Mouse (Mus musculus) ES-Bruce4 (cell line): ENCODE measurements around the gene Gmfg. TPM values are rescaled to one million over a fixed set of nuclear protein-coding genes. Genes with fewer than 3 reads are reported as not detected.

Experiments used
- H3K27ac ChIP-seq: 2 replicates; pipeline ENCODE4 v1.5.1; 2012; ENCODE audit warnings: low read length, inconsistent platforms; ENCODE audit not compliant: insufficient read depth
- H3K27me3 ChIP-seq: 2 replicates; pipeline ENCODE4 v1.6.1; 2012; ENCODE audit warnings: mild to moderate bottlenecking, low read length, inconsistent platforms; ENCODE audit not compliant: control insufficient read depth, poor library complexity, insufficient read depth, severe bottlenecking
- H3K36me3 ChIP-seq: 2 replicates; pipeline ENCODE4 v1.6.1; 2012; ENCODE audit warnings: inconsistent platforms, mild to moderate bottlenecking, low read length, moderate library complexity; ENCODE audit not compliant: control insufficient read depth, poor library complexity, insufficient read depth, severe bottlenecking
- H3K4me1 ChIP-seq: one replicate; pipeline ENCODE4 v1.8.1; 2011; ENCODE audit warnings: low read length; ENCODE audit not compliant: control insufficient read depth, insufficient read depth
- H3K4me3 ChIP-seq: 2 replicates; pipeline ENCODE4 v1.5.1; 2011; ENCODE audit warnings: low read depth, mild to moderate bottlenecking, low read length
- H3K9ac ChIP-seq: 2 replicates; pipeline ENCODE4 v1.6.1; 2012; ENCODE audit warnings: low read depth, mild to moderate bottlenecking, inconsistent platforms; ENCODE audit not compliant: poor library complexity, severe bottlenecking
- H3K9me3 ChIP-seq: replicated peaks from 2 replicates; pipeline ENCODE4 v1.6.1; 2012; ENCODE audit warnings: mild to moderate bottlenecking, low read length, inconsistent platforms; ENCODE audit not compliant: control insufficient read depth, poor library complexity, insufficient read depth, severe bottlenecking
- CTCF ChIP-seq: IDR thresholded peaks from one replicate; pipeline ENCODE4 v1.8.1; 2011; ENCODE audit warnings: low read depth, low read length
- EP300 ChIP-seq: IDR thresholded peaks from 2 replicates; pipeline ENCODE4 v1.6.1; 2011; ENCODE audit warnings: low read depth, low read length; ENCODE audit not compliant: insufficient read depth
- POLR2A ChIP-seq: IDR thresholded peaks from one replicate; pipeline ENCODE4 v1.8.1; 2011; ENCODE audit warnings: low read length; ENCODE audit not compliant: insufficient read depth
- polyA plus RNA-seq: library from polyadenylated mRNA; stranded (reverse); fragments of >200 nt; gene quantifications from 2 replicates; pipeline ENCODE4 v1.2.4, GENCODE M21; 2011; ENCODE audit warnings: low read depth; ENCODE audit not compliant: missing spikeins, insufficient read depth, insufficient read length

The Gmfg gene
- polyA plus RNA-seq, 1 experiment: 45.2 TPM

DNA sequence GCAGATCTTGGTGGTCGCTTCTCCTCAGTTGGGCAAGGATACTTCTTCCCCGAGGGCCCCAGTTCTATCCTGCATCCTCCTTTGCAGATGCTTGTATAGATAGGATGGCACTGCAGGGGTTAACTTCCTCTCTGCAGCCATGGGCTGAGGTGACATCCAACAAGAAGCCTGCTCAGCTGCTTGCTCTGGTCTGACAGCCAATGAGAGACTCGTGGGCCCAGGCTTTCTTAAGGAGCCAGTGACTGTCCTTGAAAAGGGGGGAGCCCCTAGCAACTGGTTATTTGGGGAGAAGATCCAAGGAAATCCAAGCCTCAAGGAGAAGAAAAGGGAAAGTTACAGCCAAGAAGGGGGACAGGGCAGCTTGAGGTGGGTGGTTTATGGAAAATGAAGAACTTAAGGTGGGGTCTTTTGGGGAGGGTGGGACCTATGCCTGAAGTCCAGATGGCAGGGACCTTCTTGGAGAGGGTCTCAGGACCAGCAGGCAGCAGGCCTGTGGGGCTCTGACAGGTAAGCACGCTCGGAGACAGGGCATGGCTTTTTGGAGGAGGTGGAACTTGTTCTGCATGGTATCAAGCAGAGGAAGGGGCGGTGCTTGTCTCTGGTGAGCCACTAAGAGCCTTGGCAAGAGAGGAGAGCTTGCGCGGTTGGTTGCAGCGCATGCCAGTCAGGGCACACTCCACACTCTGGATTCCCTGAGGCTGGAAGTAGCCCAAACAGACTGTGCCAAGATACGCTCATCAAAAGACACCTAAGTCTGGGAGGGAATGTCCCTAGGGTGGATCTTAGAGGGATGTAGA is 27.4 kb downstream of the Gmfg start:
- Histone ChIP-seq H3K9ac (no peak overlapping the region), H3K4me1 (no peaks in the 10 kb centered on the region), H3K4me3 (peak overlapping the region; percentile 27; the same call in 1 of the 2 replicates), H3K36me3 (peaks cover 9% of the 10 kb centered on the region), H3K9me3 (no peaks in the 10 kb centered on the region), H3K27me3 (no peaks in the 10 kb centered on the region), H3K27ac (no peak overlapping the region)
- no peak for TF ChIP-seq POLR2A
- TF ChIP-seq EP300: no peak
- no peak for TF ChIP-seq CTCF

DNA sequence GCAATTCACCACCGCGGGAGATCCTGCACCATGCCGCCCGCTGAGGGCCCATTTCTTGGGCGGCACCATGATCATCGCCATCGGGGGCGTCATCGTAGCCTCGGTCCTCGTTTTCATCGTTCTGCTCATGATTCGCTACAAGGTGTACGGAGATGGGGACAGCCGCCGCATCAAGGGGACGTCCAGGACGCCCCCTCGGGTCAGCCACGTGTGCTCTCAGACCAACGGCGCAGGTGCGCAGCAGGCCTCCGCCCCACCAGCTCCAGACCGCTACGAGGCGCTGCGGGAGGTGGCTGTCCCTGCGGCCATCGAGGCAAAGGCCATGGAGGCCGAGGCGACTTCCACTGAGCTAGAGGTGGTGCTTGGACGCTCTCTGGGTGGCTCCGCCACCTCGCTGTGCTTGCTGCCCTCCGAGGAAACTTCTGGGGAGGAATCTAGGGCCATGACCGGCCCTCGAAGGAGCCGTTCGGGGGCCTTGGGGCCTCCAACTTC is 29.5 kb downstream of the Gmfg start:
- peak; percentile 26 for TF ChIP-seq CTCF
- no peak for TF ChIP-seq EP300
- peak overlapping the region; percentile 74 for H3K4me3 ChIP-seq
- H3K4me1 ChIP-seq: no peaks in the 10 kb centered on the region
- H3K27me3 ChIP-seq: no peaks in the 10 kb centered on the region
- H3K36me3 ChIP-seq: no peaks in the 10 kb centered on the region
- no peaks in the 10 kb centered on the region for H3K9me3 ChIP-seq
- H3K27ac ChIP-seq: no peak overlapping the region
- H3K9ac ChIP-seq: peak overlapping the region; percentile 79

DNA sequence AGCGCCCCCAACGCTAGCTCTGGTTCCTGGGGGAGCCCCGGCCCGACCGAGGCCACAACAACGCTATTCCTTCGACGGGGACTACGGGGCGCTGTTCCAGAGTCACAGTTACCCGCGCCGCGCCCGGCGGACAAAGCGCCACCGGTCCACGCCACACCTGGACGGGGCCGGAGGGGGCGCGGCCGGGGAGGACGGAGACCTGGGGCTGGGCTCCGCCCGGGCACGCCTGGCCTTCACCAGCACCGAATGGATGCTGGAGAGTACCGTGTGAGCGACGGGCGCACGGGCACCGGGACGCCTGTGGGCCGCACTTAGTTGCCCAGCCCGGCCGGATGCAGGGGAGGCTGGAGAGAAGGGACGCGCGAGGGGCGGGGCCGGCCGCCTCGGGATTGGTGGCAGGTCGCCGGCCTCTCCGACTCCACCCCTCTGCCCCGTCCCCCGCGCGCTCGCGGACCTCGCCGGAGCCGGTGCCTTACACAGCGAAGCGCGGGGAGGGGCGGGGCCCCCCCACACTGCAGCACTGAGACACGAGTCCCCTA is 30.0 kb downstream of the Gmfg start:
- Histone ChIP-seq H3K36me3 (no peaks in the 10 kb centered on the region), H3K9me3 (no peaks in the 10 kb centered on the region), H3K9ac (peak overlapping the region; percentile 79), H3K4me1 (no peaks in the 10 kb centered on the region), H3K27me3 (no peaks in the 10 kb centered on the region), H3K27ac (no peak overlapping the region), H3K4me3 (peak overlapping the region; percentile 74)
- TF ChIP-seq CTCF: no peak
- TF ChIP-seq EP300: no peak
- TF ChIP-seq POLR2A: no peak

DNA sequence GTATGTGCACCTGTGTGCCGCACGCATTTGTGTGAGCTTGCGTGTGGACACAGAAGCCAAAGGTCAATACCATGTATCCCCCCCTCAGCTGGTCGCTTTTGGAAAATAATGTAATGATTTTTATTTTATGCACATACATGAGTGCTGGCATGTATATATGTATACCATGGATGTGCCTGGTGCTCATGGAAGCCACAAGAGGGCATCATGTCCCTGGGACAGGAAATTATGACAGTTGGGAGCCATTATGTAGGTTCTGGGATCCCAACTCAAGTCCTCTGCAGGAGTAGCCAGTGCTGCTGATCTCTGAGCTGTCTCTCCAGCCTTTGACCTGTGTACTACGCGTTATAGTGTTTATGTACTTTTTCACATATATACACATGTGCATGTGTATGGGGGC is 38.9 kb downstream of the Gmfg start:
- TF ChIP-seq EP300: no peak
- TF ChIP-seq CTCF: no peak
- TF ChIP-seq POLR2A: no peak
- no peaks in the 10 kb centered on the region for H3K36me3 ChIP-seq

DNA sequence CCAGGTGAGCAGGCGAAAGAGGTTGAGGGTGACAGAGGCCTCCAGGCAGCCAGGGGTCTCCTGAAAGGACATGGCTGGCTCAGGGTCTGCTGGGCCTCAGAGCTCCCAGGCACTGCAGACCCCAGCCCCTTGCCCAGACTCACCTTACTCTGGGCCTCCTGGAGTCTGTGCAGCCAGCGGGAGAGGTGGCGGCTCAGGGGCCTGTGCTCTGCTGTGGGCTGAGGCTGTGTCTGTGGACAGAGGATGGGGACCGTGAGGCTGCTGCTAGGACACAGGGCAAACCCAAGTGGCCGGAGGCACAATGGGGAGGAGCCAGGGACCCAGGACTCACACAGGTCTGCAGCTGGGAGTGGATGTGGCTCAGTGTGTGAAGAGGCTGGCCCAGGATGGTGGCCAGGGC is 40.1 kb downstream of the Gmfg start:
- Histone ChIP-seq H3K27ac (no peak overlapping the region), H3K4me1 (peaks cover 3% of the 10 kb centered on the region), H3K4me3 (no peak overlapping the region), H3K36me3 (no peaks in the 10 kb centered on the region), H3K9ac (no peak overlapping the region), H3K9me3 (no peaks in the 10 kb centered on the region), H3K27me3 (no peaks in the 10 kb centered on the region)
- no peak for TF ChIP-seq CTCF
- TF ChIP-seq POLR2A: no peak
- TF ChIP-seq EP300: no peak

More for the DNA sequence above, 38.9 kb downstream of the Gmfg start:
- no peak overlapping the region for H3K9ac ChIP-seq
- H3K9me3 ChIP-seq: no peaks in the 10 kb centered on the region
- H3K27me3 ChIP-seq: no peaks in the 10 kb centered on the region
- no peak overlapping the region for H3K27ac ChIP-seq
- H3K4me1 ChIP-seq: peaks cover 3% of the 10 kb centered on the region
- H3K4me3 ChIP-seq: no peak overlapping the region

DNA sequence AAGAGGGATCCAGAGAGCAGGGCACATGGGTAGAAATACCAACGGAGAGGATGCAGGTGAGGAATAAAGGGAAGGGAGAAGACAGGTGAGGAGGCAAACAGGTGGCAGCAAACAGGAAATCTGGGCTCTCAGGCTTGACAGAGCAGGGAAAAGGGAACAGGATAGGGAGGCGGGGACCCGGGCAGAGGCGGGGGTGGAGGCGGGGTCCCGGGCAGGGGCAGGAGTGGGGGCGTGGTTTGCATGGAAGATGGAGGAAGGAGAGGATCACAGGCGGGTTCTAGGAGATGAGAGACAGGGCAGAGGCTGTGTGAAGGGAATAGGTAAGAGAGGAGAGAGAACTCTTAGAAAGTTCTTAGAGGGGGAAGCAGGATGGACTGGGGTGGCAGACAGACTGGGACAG is 41.6 kb downstream of the Gmfg start:
- Histone ChIP-seq H3K9ac (no peak overlapping the region), H3K36me3 (no peaks in the 10 kb centered on the region), H3K4me3 (0 out of 2 replicates have a peak overlapping the region, but pooled peaks have one; percentile 12), H3K9me3 (no peaks in the 10 kb centered on the region), H3K27ac (0 out of 2 replicates have a peak overlapping the region, but pooled peaks have one; percentile 1), H3K4me1 (peaks cover 3% of the 10 kb centered on the region), H3K27me3 (no peaks in the 10 kb centered on the region)
- TF ChIP-seq CTCF (no peak), POLR2A (no peak), EP300 (no peak)
